Mouse (Mus musculus) neural tube, embryonic 11.5 days (tissue): ENCODE data around the gene Dscam. TPM values are rescaled to one million over a fixed set of nuclear protein-coding genes. Genes with fewer than 3 reads are reported as not detected.

Experiments used
- ATAC-seq: fragments of 200-750 bp; cut with Nextera tagmentation; 2 replicates; pipeline ENCODE4 v1.8.0; 2017; ENCODE audit warnings: moderate number of reproducible peaks, mild to moderate bottlenecking, moderate TSS enrichment, moderate library complexity; ENCODE audit not compliant: insufficient read depth, low FRiP score, low TSS enrichment
- DNase-seq: peaks from one replicate; pipeline ENCODE4 v3.0.0-alpha.2; 2015; ENCODE audit warnings: low spot score
- H3K27ac ChIP-seq: fragments of 300-500 bp; sonication (generic); 2 replicates; pipeline ENCODE4 v1.5.1; 2014; ENCODE audit warnings: low read depth, mild to moderate bottlenecking, low read length
- H3K27me3 ChIP-seq: fragments of 300-500 bp; sonication (generic); 2 replicates; pipeline ENCODE4 v1.6.1; 2014; ENCODE audit warnings: mild to moderate bottlenecking, low read length, mixed read lengths; ENCODE audit not compliant: control insufficient read depth, insufficient read depth
- H3K36me3 ChIP-seq: fragments of 300-500 bp; sonication (generic); 2 replicates; pipeline ENCODE4 v1.6.1; 2014; ENCODE audit warnings: mild to moderate bottlenecking, low read length, moderate library complexity, mixed read lengths; ENCODE audit not compliant: control insufficient read depth, insufficient read depth
- H3K4me1 ChIP-seq: fragments of 300-500 bp; sonication (generic); 2 replicates; pipeline ENCODE4 v1.6.1; 2014; ENCODE audit warnings: low read length, mixed read lengths; ENCODE audit not compliant: control insufficient read depth, insufficient read depth
- H3K4me2 ChIP-seq: fragments of 300-500 bp; sonication (generic); 2 replicates; pipeline ENCODE4 v1.6.1; 2014; ENCODE audit warnings: low read depth, mild to moderate bottlenecking, moderate library complexity
- H3K4me3 ChIP-seq: fragments of 300-500 bp; sonication (generic); 2 replicates; pipeline ENCODE4 v1.5.1; 2014; ENCODE audit warnings: low read depth, low read length
- H3K9ac ChIP-seq: fragments of 300-500 bp; sonication (generic); 2 replicates; pipeline ENCODE4 v1.6.1; 2014; ENCODE audit warnings: mild to moderate bottlenecking, low read length
- H3K9me3 ChIP-seq: fragments of 300-500 bp; sonication (generic); 2 replicates; pipeline ENCODE4 v1.6.1; 2016; ENCODE audit warnings: low read length; ENCODE audit not compliant: control insufficient read depth
- WGBS: fragments of 180-500 bp; shearing (Covaris S2); extraction: QIAGEN DNeasy Blood & Tissue Kit; methylation state at CpG from one replicate; pipeline ENCODE4 v1.1.7; 2014; 5-methylcytosine and 5-hydroxymethylcytosine counted together
- polyA plus RNA-seq: library from polyadenylated mRNA; unstranded; fragments of >200 nt; fragmentation: Nextera tagmentation; extraction: Ambion mirVana; gene quantifications from 2 replicates; pipeline ENCODE4 v1.2.1, GENCODE M21; 2014

Dscam gene
- polyA plus RNA-seq: 1.4 and 1.5 TPM in 2 replicates

- H3K27me3 ChIP-seq: peaks cover 33% of the 10 kb centered on the region
- H3K27ac ChIP-seq: peak within 1 kb of the TSS; percentile 60; the same call in 1 of the 2 replicates
- peak within 1 kb of the TSS; percentile 64 for H3K4me3 ChIP-seq
- H3K36me3 ChIP-seq: no peaks in the 10 kb centered on the region
- H3K4me2 ChIP-seq: peak within 1 kb of the TSS; percentile 97
- peak; percentile 70 for ATAC-seq
- H3K4me1 ChIP-seq: 0 out of 2 replicates have a peak, but pooled peaks cover 2% of the 10 kb centered on the region
- H3K9ac ChIP-seq: peak within 1 kb of the TSS; percentile 67
- no peaks in the 10 kb centered on the region for H3K9me3 ChIP-seq
- DNase-seq: peak; percentile 73
- under 1% methylated on average over 40 of the region's 60 CpGs for WGBS
Observed at GRCm38 (mm10) chr16:97170513-97171081, at the start of gene Dscam. Dscam (minus strand) TSS chr16:97170752.

GRCm38 (mm10) chr16:97219381-97219780, 48.8 kb upstream of the Dscam start:
- ATAC-seq: no peak
- Histone ChIP-seq H3K4me1 (no peaks in the 10 kb centered on the region), H3K36me3 (no peaks in the 10 kb centered on the region), H3K27ac (no peak overlapping the region), H3K27me3 (no peaks in the 10 kb centered on the region), H3K4me2 (no peak overlapping the region), H3K9me3 (no peaks in the 10 kb centered on the region), H3K4me3 (no peak overlapping the region), H3K9ac (no peak overlapping the region)
- no peak for DNase-seq
- WGBS: 52% methylated on average over 2 of the region's 2 CpGs

- Histone ChIP-seq H3K27ac (no peak overlapping the region), H3K9me3 (no peaks in the 10 kb centered on the region), H3K4me3 (no peak overlapping the region), H3K27me3 (no peaks in the 10 kb centered on the region), H3K9ac (no peak overlapping the region), H3K36me3 (no peaks in the 10 kb centered on the region), H3K4me1 (no peaks in the 10 kb centered on the region), H3K4me2 (no peak overlapping the region)
- DNase-seq: peak; percentile 12
- no peak for ATAC-seq
- 75% methylated on average over 5 of the region's 5 CpGs for WGBS
Observed at GRCm38 (mm10) chr16:97209997-97210396, 39.4 kb upstream of the Dscam start.

GRCm38 (mm10) chr16:97208276-97208675, 37.7 kb upstream of the Dscam start:
- ATAC-seq (no peak), DNase-seq (no peak)
- H3K4me1 ChIP-seq: no peaks in the 10 kb centered on the region
- 83% methylated on average over 2 of the region's 2 CpGs for WGBS
- no peak overlapping the region for H3K4me3 ChIP-seq
- no peaks in the 10 kb centered on the region for H3K9me3 ChIP-seq
- H3K9ac ChIP-seq: no peak overlapping the region
- no peak overlapping the region for H3K4me2 ChIP-seq
- H3K36me3 ChIP-seq: no peaks in the 10 kb centered on the region
- no peaks in the 10 kb centered on the region for H3K27me3 ChIP-seq
- H3K27ac ChIP-seq: no peak overlapping the region

- no peak for ATAC-seq
- Histone ChIP-seq H3K9ac (no peak overlapping the region), H3K4me2 (no peak overlapping the region), H3K36me3 (no peaks in the 10 kb centered on the region), H3K4me1 (no peaks in the 10 kb centered on the region), H3K27me3 (no peaks in the 10 kb centered on the region), H3K27ac (no peak overlapping the region), H3K4me3 (no peak overlapping the region), H3K9me3 (no peaks in the 10 kb centered on the region)
- no peak for DNase-seq
- 86% methylated on average over 2 of the region's 2 CpGs for WGBS
Observed at GRCm38 (mm10) chr16:97204090-97204489, 33.5 kb upstream of the Dscam start.

- ATAC-seq (no peak), DNase-seq (no peak)
- WGBS: 92% methylated on average over 2 of the region's 2 CpGs
- no peaks in the 10 kb centered on the region for H3K9me3 ChIP-seq
- H3K27me3 ChIP-seq: no peaks in the 10 kb centered on the region
- no peak overlapping the region for H3K9ac ChIP-seq
- no peaks in the 10 kb centered on the region for H3K36me3 ChIP-seq
- no peaks in the 10 kb centered on the region for H3K4me1 ChIP-seq
- H3K4me3 ChIP-seq: no peak overlapping the region
- no peak overlapping the region for H3K27ac ChIP-seq
- no peak overlapping the region for H3K4me2 ChIP-seq
Observed at GRCm38 (mm10) chr16:97203554-97203953, 33.0 kb upstream of the Dscam start.

- Histone ChIP-seq H3K36me3 (no peaks in the 10 kb centered on the region), H3K4me3 (no peak overlapping the region), H3K27me3 (no peaks in the 10 kb centered on the region), H3K9ac (no peak overlapping the region), H3K4me2 (no peak overlapping the region), H3K27ac (no peak overlapping the region), H3K4me1 (no peaks in the 10 kb centered on the region), H3K9me3 (no peaks in the 10 kb centered on the region)
- DNase-seq: no peak
- WGBS: 84% methylated on average over 2 of the region's 2 CpGs
- ATAC-seq: no peak
Observed at GRCm38 (mm10) chr16:97194630-97195029, 24.1 kb upstream of the Dscam start.

- no peaks in the 10 kb centered on the region for H3K4me1 ChIP-seq
- H3K27me3 ChIP-seq: no peaks in the 10 kb centered on the region
- 91% methylated on average over 1 of the region's 1 CpGs for WGBS
Observed at GRCm38 (mm10) chr16:97194179-97194578, 23.6 kb upstream of the Dscam start.

GRCm38 (mm10) chr16:97192296-97192695, 21.7 kb upstream of the Dscam start:
- no peaks in the 10 kb centered on the region for H3K4me1 ChIP-seq
- no peak for ATAC-seq
- H3K4me2 ChIP-seq: no peak overlapping the region
- no peak overlapping the region for H3K9ac ChIP-seq
- H3K27ac ChIP-seq: no peak overlapping the region
- no peaks in the 10 kb centered on the region for H3K36me3 ChIP-seq
- H3K27me3 ChIP-seq: no peaks in the 10 kb centered on the region
- no peak for DNase-seq
- no peaks in the 10 kb centered on the region for H3K9me3 ChIP-seq
- WGBS: 85% methylated on average over 4 of the region's 4 CpGs
- no peak overlapping the region for H3K4me3 ChIP-seq

More at GRCm38 (mm10) chr16:97194179-97194578, 23.6 kb upstream of the Dscam start:
- no peaks in the 10 kb centered on the region for H3K9me3 ChIP-seq
- H3K27ac ChIP-seq: no peak overlapping the region
- no peaks in the 10 kb centered on the region for H3K36me3 ChIP-seq
- no peak overlapping the region for H3K9ac ChIP-seq
- no peak for ATAC-seq
- H3K4me3 ChIP-seq: no peak overlapping the region
- H3K4me2 ChIP-seq: no peak overlapping the region
- no peak for DNase-seq
